Mouse (Mus musculus): ENCODE data around the gene Ints1.

DNA sequence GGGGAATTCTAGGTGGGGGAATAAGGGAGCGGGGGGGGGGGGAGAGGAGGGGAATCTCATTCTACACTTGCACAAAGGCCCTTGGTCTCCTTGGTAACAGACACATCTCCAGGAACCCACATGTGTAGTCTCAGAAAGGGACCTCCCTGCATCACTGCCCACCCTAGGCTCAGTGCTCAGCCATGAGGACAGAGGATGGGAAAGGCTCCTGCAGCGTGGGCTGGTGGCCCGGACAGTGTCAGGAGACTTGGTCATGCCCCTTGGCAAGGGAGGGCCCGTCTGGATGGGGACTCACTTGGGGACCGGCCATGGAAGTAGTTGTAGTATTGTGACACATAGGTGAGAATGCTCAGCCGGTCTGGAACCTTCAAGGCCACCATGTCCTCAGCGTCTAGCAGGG, 56.5 kb downstream of the Ints1 start:
- TF ChIP-seq REST (IDR thresholded peaks at IDR 0.05; ENCODE audit: insufficient read depth, insufficient read length) (no peak), POLR2A (IDR thresholded peaks at IDR 0.05; ENCODE audit: insufficient read length, low read depth) (no peak), E2F4 (IDR thresholded peaks at IDR 0.05; ENCODE audit: insufficient read depth) (no peak), CEBPB (IDR thresholded peaks at IDR 0.05; ENCODE audit: insufficient read depth, poor library complexity, severe bottlenecking) (no peak), USF1 (IDR thresholded peaks at IDR 0.05; ENCODE audit: low read depth) (no peak), MAX (IDR thresholded peaks at IDR 0.05; ENCODE audit: low read depth) (no peak)
